Mouse (Mus musculus) midbrain, embryonic 14.5 days (tissue): ENCODE measurements around the gene Piwil4. TPM values are rescaled to one million over a fixed set of nuclear protein-coding genes. Genes with fewer than 3 reads are reported as not detected.
"Not testable (repeated sequence)": the region's sequence is repeated elsewhere in the genome, so short reads cannot be mapped to it uniquely, and the experiment has no call there.

ENCODE experiments used
- ATAC-seq: fragments of 200-750 bp; cut with Nextera tagmentation; 2 replicates; pipeline ENCODE4 v1.8.0; 2017; ENCODE audit warnings: moderate number of reproducible peaks, moderate library complexity; ENCODE audit not compliant: low FRiP score, low TSS enrichment
- DNase-seq: peaks from one replicate; pipeline ENCODE4 v3.0.0-alpha.2; 2015
- H3K27ac ChIP-seq: fragments of 300-500 bp; sonication (generic); replicated peaks from 2 replicates; pipeline ENCODE4 v1.5.1; 2014; ENCODE audit warnings: mild to moderate bottlenecking, low read depth, low read length, moderate library complexity
- H3K27me3 ChIP-seq: fragments of 300-500 bp; sonication (generic); 2 replicates; pipeline ENCODE4 v1.6.1; 2014; ENCODE audit warnings: low read length, control low read depth, mixed read lengths; ENCODE audit not compliant: control insufficient read depth, insufficient read depth
- H3K36me3 ChIP-seq: fragments of 300-500 bp; sonication (generic); 2 replicates; pipeline ENCODE4 v1.6.1; 2014; ENCODE audit warnings: low read length, control low read depth; ENCODE audit not compliant: control insufficient read depth, insufficient read depth
- H3K4me1 ChIP-seq: fragments of 300-500 bp; sonication (generic); 2 replicates; pipeline ENCODE4 v1.6.1; 2014; ENCODE audit warnings: mild to moderate bottlenecking, antibody characterized with exemption, low read length, control low read depth; ENCODE audit not compliant: control insufficient read depth, insufficient read depth
- H3K4me2 ChIP-seq: fragments of 300-500 bp; sonication (generic); 2 replicates; pipeline ENCODE4 v1.6.1; 2014; ENCODE audit warnings: mild to moderate bottlenecking, low read length, moderate library complexity
- H3K4me3 ChIP-seq: fragments of 300-500 bp; sonication (generic); replicated peaks from 2 replicates; pipeline ENCODE4 v1.5.1; 2014; ENCODE audit warnings: low read depth, low read length
- H3K9ac ChIP-seq: fragments of 300-500 bp; sonication (generic); replicated peaks from 2 replicates; pipeline ENCODE4 v1.6.1; 2014; ENCODE audit warnings: mild to moderate bottlenecking, low read length, moderate library complexity
- H3K9me3 ChIP-seq: fragments of 300-500 bp; sonication (generic); 2 replicates; pipeline ENCODE4 v1.6.1; 2016; ENCODE audit warnings: low read length, control low read depth, mixed read lengths; ENCODE audit not compliant: control insufficient read depth
- WGBS: fragments of 180-500 bp; shearing (Covaris S2); extraction: QIAGEN DNeasy Blood & Tissue Kit; methylation state at CpG from one replicate; pipeline ENCODE4 v1.1.7; 2014; 5-methylcytosine and 5-hydroxymethylcytosine counted together
- polyA plus RNA-seq: library from polyadenylated mRNA; unstranded; fragments of >200 nt; fragmentation: Nextera tagmentation; extraction: Ambion mirVana; gene quantifications from 2 replicates; pipeline ENCODE4 v1.2.1, GENCODE M21; 2014

The Piwil4 gene
- polyA plus RNA-seq, 1 experiment from 2014 or later: 0.41 TPM

- Histone ChIP-seq H3K27me3 (no peaks in the 10 kb centered on the region), H3K9ac (no peak overlapping the region), H3K36me3 (no peaks in the 10 kb centered on the region), H3K4me2 (peak overlapping the region; percentile 19; the same call in 1 of the 2 replicates), H3K4me3 (no peak overlapping the region), H3K9me3 (no peaks in the 10 kb centered on the region), H3K4me1 (0 out of 2 replicates have a peak, but pooled peaks cover 3% of the 10 kb centered on the region), H3K27ac (no peak overlapping the region)
- peak; percentile 64 for DNase-seq
- 34% methylated on average over 14 of the region's 14 CpGs for WGBS
- ATAC-seq: peak; percentile 67; the same call in 1 of the 2 replicates
These were observed 22.7 kb downstream of the Piwil4 start for GRCm38 (mm10) chr9:14717689-14718331.

- ATAC-seq: no peak
- H3K4me2 ChIP-seq: no peak overlapping the region
- no peak for DNase-seq
- H3K9me3 ChIP-seq: no peaks in the 10 kb centered on the region
- no peak overlapping the region for H3K4me3 ChIP-seq
- no peaks in the 10 kb centered on the region for H3K36me3 ChIP-seq
- 0 out of 2 replicates have a peak, but pooled peaks cover 3% of the 10 kb centered on the region for H3K4me1 ChIP-seq
- H3K27ac ChIP-seq: no peak overlapping the region
- no peaks in the 10 kb centered on the region for H3K27me3 ChIP-seq
- H3K9ac ChIP-seq: no peak overlapping the region
- 87% methylated on average over 15 of the region's 15 CpGs for WGBS
These were observed 25.3 kb downstream of the Piwil4 start for GRCm38 (mm10) chr9:14715258-14715657.

DNA sequence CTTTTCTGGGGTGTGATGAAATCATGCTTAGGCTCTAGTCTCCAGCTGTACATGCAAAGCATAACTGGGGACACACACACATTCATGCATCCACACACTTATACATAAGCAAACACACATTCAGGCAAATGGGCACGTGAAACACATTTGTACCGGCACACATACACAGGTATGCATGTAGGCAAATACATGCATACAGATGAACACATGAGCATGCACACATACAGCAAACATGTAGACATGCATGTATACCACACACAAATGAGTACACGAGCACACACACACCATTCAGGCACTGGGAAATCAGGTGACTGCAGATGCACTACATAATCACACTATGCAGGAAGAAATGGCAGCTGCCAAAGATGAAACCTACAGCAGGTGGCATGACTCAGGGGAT is 29.6 kb downstream of the Piwil4 start:
- Histone ChIP-seq H3K4me1 (no peaks in the 10 kb centered on the region), H3K9me3 (no peaks in the 10 kb centered on the region), H3K4me3 (no peak overlapping the region), H3K9ac (no peak overlapping the region), H3K27ac (no peak overlapping the region), H3K27me3 (no peaks in the 10 kb centered on the region), H3K4me2 (no peak overlapping the region), H3K36me3 (no peaks in the 10 kb centered on the region)
- DNase-seq: no peak
- WGBS: 87% methylated on average over 3 of the region's 3 CpGs
- no peak for ATAC-seq

DNA sequence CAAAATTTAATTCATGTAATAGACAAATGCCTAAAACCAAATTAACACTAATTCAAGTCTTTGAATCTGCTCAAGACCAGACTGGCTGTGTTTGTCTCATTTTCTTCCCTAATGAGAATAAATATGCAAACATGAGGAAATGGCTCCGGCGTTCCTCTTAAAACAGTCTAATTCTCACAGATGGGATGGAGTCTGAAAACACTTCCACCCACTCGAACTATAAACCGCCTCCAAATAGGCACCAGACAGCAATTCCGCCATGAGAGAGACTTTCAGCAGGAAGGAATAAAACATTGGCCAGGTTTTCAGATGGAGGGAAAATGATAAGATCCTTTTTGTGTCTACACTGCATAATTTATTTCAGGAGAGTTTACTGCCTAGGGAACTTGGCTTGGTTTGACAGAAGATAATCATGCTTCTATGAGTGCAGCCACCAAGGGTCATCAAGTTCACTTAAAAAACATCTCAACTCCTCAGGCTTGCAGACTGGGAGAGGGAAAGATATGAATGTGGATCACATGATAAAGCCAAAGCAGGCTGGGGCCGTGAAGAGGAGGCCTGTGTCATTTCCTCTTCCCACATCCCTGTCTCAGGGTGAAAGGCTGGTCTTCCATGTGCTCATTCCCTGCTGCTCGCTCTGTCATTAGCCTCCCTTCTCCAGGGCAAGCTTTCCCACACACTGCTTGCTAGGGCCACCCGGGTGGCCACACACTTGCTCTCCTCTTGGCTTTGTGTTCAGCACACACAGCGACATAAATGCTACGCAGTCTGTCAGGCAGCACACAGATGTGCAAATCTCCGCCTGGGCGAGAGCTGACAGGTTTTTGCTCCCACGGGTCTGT is 35.0 kb downstream of the Piwil4 start:
- Histone ChIP-seq H3K27me3 (no peaks in the 10 kb centered on the region), H3K27ac (no peak overlapping the region), H3K9ac (no peak overlapping the region), H3K9me3 (no peaks in the 10 kb centered on the region), H3K36me3 (no peaks in the 10 kb centered on the region), H3K4me2 (no peak overlapping the region), H3K4me3 (no peak overlapping the region), H3K4me1 (no peaks in the 10 kb centered on the region)
- 72% methylated on average over 13 of the region's 13 CpGs for WGBS
- DNase-seq (no peak), ATAC-seq (no peak)

GRCm38 (mm10) chr9:14700795-14701194 is 39.7 kb downstream of the Piwil4 start:
- H3K36me3 ChIP-seq: not testable (repeated sequence)

GRCm38 (mm10) chr9:14699288-14699640 is 41.3 kb downstream of the Piwil4 start:
- Histone ChIP-seq H3K9me3 (no peaks in the 10 kb centered on the region), H3K36me3 (no peaks in the 10 kb centered on the region), H3K4me1 (no peaks in the 10 kb centered on the region), H3K27ac (no peak overlapping the region), H3K9ac (no peak overlapping the region), H3K27me3 (no peaks in the 10 kb centered on the region), H3K4me2 (no peak overlapping the region), H3K4me3 (no peak overlapping the region)
- DNase-seq (no peak), ATAC-seq (peak; percentile 31; the same call in 1 of the 2 replicates)
- WGBS: 52% methylated on average over 7 of the region's 7 CpGs

More at GRCm38 (mm10) chr9:14700795-14701194, 39.7 kb downstream of the Piwil4 start:
- not testable (repeated sequence) for H3K9me3 ChIP-seq, H3K9ac ChIP-seq, H3K27ac ChIP-seq, H3K27me3 ChIP-seq, H3K4me1 ChIP-seq, H3K4me2 ChIP-seq, H3K4me3 ChIP-seq, ATAC-seq, DNase-seq
- whole genome bisulfite sequencing: 88% methylated on average over 1 of the region's 1 CpGs

DNA sequence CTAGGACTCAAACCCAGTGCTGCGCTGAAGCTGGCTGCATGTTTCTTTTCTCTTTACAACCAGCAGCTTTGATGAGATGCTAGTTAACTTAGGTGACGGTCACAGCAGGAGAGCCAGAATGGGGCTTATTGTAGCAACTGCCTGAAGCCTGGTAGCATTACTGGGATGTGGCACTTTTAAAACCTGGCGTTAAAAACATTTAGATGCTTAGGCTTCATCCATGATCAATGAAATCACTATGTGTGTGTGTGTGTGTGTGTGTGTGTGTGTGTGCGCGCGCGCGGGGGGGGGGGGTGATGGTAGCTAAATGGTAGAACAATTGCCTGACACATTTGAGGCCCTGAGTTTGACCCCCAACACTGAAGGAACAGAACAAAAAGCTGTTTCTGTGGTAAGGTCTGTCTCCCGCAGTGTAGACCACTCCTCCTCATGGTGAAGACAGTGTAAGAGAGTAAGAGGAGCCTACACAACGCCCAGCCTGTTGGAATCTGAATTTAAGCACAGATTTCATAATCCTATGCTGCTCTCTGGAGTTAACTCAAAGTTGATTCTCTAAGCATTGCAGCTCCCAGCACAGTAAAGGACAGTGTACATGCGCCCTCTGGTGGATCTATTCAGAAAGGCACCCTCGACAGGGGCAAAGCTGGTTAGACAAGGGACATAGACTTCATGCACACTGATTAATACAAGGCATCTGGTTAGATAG is 41.8 kb downstream of the Piwil4 start:
- H3K27ac ChIP-seq: no peak overlapping the region

GRCm38 (mm10) chr9:14697903-14698302 is 42.6 kb downstream of the Piwil4 start:
- ATAC-seq (no peak), DNase-seq (no peak)
- H3K9ac ChIP-seq: no peak overlapping the region
- no peaks in the 10 kb centered on the region for H3K4me1 ChIP-seq
- no peak overlapping the region for H3K4me2 ChIP-seq
- H3K27ac ChIP-seq: no peak overlapping the region
- no peaks in the 10 kb centered on the region for H3K9me3 ChIP-seq
- H3K4me3 ChIP-seq: no peak overlapping the region
- WGBS: 65% methylated on average over 4 of the region's 4 CpGs
- H3K36me3 ChIP-seq: no peaks in the 10 kb centered on the region
- no peaks in the 10 kb centered on the region for H3K27me3 ChIP-seq

More for the DNA sequence above, 41.8 kb downstream of the Piwil4 start:
- ATAC-seq (peak; percentile 90), DNase-seq (peak; percentile 94)
- Histone ChIP-seq H3K4me2 (no peak overlapping the region), H3K9me3 (no peaks in the 10 kb centered on the region), H3K9ac (no peak overlapping the region), H3K4me3 (no peak overlapping the region), H3K36me3 (no peaks in the 10 kb centered on the region), H3K4me1 (no peaks in the 10 kb centered on the region), H3K27me3 (no peaks in the 10 kb centered on the region)
- 52% methylated on average over 12 of the region's 12 CpGs for WGBS
